Mouse (Mus musculus) heart, adult 2 months (tissue): ENCODE measurements around the gene Clns1a. TPM values are rescaled to one million over a fixed set of nuclear protein-coding genes. Genes with fewer than 3 reads are reported as not detected.

Experiments
- DNase-seq, 2 experiments: peaks; one replicate each; pipeline ENCODE4 v3.0.0; 2021
- H3K27ac ChIP-seq: fragments of 200-600 bp; 2 replicates; pipeline ENCODE4 v1.8.1; 2022
- H3K27me3 ChIP-seq: fragments of 200-500 bp; 2 replicates; pipeline ENCODE4 v1.6.1; 2012; ENCODE audit warnings: mild to moderate bottlenecking, low read length, inconsistent platforms, mixed read lengths; ENCODE audit not compliant: control insufficient read depth, insufficient read depth
- H3K36me3 ChIP-seq: fragments of 200-500 bp; 2 replicates; pipeline ENCODE4 v1.6.1; 2012; ENCODE audit warnings: low read length, inconsistent platforms; ENCODE audit not compliant: control insufficient read depth, insufficient read depth
- H3K4me1 ChIP-seq: fragments of 200-500 bp; 2 replicates; pipeline ENCODE4 v1.6.1; 2011; ENCODE audit warnings: low read length; ENCODE audit not compliant: control insufficient read depth, insufficient read depth
- H3K4me3 ChIP-seq: fragments of 200-600 bp; 2 replicates; pipeline ENCODE4 v1.8.1; 2022
- H3K79me2 ChIP-seq: fragments of 200-500 bp; replicated peaks from 2 replicates; pipeline ENCODE4 v1.6.1; 2012; ENCODE audit warnings: mild to moderate bottlenecking, inconsistent platforms, low read length, moderate library complexity, mixed read lengths; ENCODE audit not compliant: control insufficient read depth, insufficient read depth
- H3K9ac ChIP-seq: fragments of 200-500 bp; 2 replicates; pipeline ENCODE4 v1.6.1; 2012; ENCODE audit warnings: low read depth, mild to moderate bottlenecking, control low read depth, inconsistent platforms, low read length, mixed read lengths
- CTCF ChIP-seq: fragments of 200-600 bp; IDR thresholded peaks from 2 replicates; pipeline ENCODE4 v1.8.1; 2022; ENCODE audit warnings: antibody characterized with exemption, mild to moderate bottlenecking, moderate library complexity
- EP300 ChIP-seq: fragments of 200-500 bp; IDR thresholded peaks from 2 replicates; pipeline ENCODE4 v1.6.1; 2011; ENCODE audit warnings: low read depth, low read length, control low read depth; ENCODE audit not compliant: insufficient read depth
- POLR2A ChIP-seq: fragments of 200-500 bp; IDR thresholded peaks from 2 replicates; pipeline ENCODE4 v1.6.1; 2011; ENCODE audit warnings: mild to moderate bottlenecking, low read depth, low read length, control low read depth; ENCODE audit not compliant: insufficient read depth
- WGBS: fragments of 180-500 bp; shearing (Covaris S2); methylation state at CpG from one replicate; pipeline ENCODE4 v1.1.7; 2018; 5-methylcytosine and 5-hydroxymethylcytosine counted together
- intact Hi-C: fragments of 180-260 bp; cut with DNase I; formaldehyde crosslinking; loops from one replicate; pipeline ENCODE4 v1.15.1; 2025
- polyA plus RNA-seq: library from polyadenylated mRNA; depleted of rRNA; stranded (reverse); fragments of >200 nt; gene quantifications from 2 replicates; pipeline ENCODE4 v1.2.3, GENCODE M21; 2012; rRNA removed
- total RNA-seq, 2 experiments: library from RNA; stranded (reverse); gene quantifications; 2 replicates each; pipeline ENCODE4 v1.2.3; 2021

Gene Clns1a
- total and polyA plus RNA-seq, 3 experiments = 18.9 to 29.8 (median 25.9) TPM

- intact Hi-C loops = no loop called here
- no peak for DNase-seq
- H3K4me3 ChIP-seq = no peak overlapping the region
- TF ChIP-seq POLR2A (no peak), CTCF (no peak), EP300 (no peak)
- H3K79me2 ChIP-seq = no peaks in the 10 kb centered on the region
- H3K36me3 ChIP-seq = no peaks in the 10 kb centered on the region
- no peak overlapping the region for H3K27ac ChIP-seq
- WGBS = 80% methylated on average over 5 of the region's 5 CpGs
- no peak overlapping the region for H3K9ac ChIP-seq
- H3K27me3 ChIP-seq = no peaks in the 10 kb centered on the region
- H3K4me1 ChIP-seq = no peaks in the 10 kb centered on the region
Measured at GRCm38 (mm10) chr7:97765963-97766347, 69.5 kb downstream of the Clns1a start.

GRCm38 (mm10) chr7:97766406-97767166 is 70.2 kb downstream of the Clns1a start:
- 60% methylated on average over 9 of the region's 9 CpGs for WGBS
- DNase-seq = no peak
- Histone ChIP-seq H3K27ac (no peak overlapping the region), H3K4me1 (no peaks in the 10 kb centered on the region), H3K79me2 (no peaks in the 10 kb centered on the region), H3K27me3 (no peaks in the 10 kb centered on the region), H3K36me3 (no peaks in the 10 kb centered on the region), H3K4me3 (no peak overlapping the region), H3K9ac (no peak overlapping the region)
- TF ChIP-seq EP300 (no peak), POLR2A (no peak), CTCF (no peak)
- intact Hi-C loops = no loop called here

- no peaks in the 10 kb centered on the region for H3K4me1 ChIP-seq
- H3K4me3 ChIP-seq = no peak overlapping the region
- no peak overlapping the region for H3K27ac ChIP-seq
- intact Hi-C loops = no loop called here
- no peaks in the 10 kb centered on the region for H3K27me3 ChIP-seq
- no peak for TF ChIP-seq CTCF
- H3K9ac ChIP-seq = no peak overlapping the region
- H3K79me2 ChIP-seq = no peaks in the 10 kb centered on the region
- 61% methylated on average over 8 of the region's 8 CpGs for WGBS
- no peak for DNase-seq
- no peaks in the 10 kb centered on the region for H3K36me3 ChIP-seq
Measured at GRCm38 (mm10) chr7:97767841-97768240, 71.4 kb downstream of the Clns1a start.

DNA sequence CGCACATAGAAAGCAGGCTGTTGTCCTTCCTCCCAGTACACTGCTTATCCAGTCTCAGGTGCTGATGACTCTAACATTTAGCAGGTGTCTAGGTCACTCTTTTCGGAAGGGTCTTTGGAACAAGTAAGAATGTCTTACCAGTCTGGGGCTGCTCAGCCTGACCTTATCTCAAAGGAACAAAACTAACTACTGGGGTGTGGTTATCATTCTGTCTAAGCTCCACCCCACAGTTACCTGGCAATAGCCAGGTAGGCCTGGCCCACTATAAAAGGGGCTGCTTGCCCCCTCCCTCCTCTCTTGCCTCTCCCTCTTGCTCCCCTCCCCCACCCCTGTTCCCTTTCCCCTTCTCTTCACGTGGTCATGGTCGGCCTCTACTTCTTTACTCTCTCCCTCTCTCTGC is 72.6 kb downstream of the Clns1a start:
- Histone ChIP-seq H3K4me1 (no peaks in the 10 kb centered on the region), H3K36me3 (no peaks in the 10 kb centered on the region), H3K9ac (no peak overlapping the region), H3K27ac (no peak overlapping the region), H3K79me2 (no peaks in the 10 kb centered on the region), H3K27me3 (no peaks in the 10 kb centered on the region), H3K4me3 (no peak overlapping the region)
- no peak for TF ChIP-seq POLR2A
- TF ChIP-seq EP300 = no peak
- TF ChIP-seq CTCF = no peak
- WGBS = 78% methylated on average over 4 of the region's 4 CpGs
- no peak for DNase-seq
- intact Hi-C loops = no loop called here

Other genes starting within 250 kb of the Clns1a start
- gene Kctd14, start 245.3 kb upstream of the Clns1a start, total RNA-seq = under 1 TPM; 0.13 to 0.39 TPM
- 0.23 and 0.61 TPM in 2 replicates for gene Kctd14, start 245.3 kb upstream of the Clns1a start, polyA plus RNA-seq
- 10 to 100 TPM; 55.8 to 61.5 TPM for gene Ints4, start 215.7 kb upstream of the Clns1a start, total RNA-seq
- gene Ints4, start 215.7 kb upstream of the Clns1a start, polyA plus RNA-seq = 65.3 and 88.3 TPM in 2 replicates
- 10 to 100 TPM; 61.0 to 67.7 TPM for gene Aamdc, start 117.1 kb upstream of the Clns1a start, total RNA-seq
- 62.6 and 77.1 TPM in 2 replicates for gene Aamdc, start 117.1 kb upstream of the Clns1a start, polyA plus RNA-seq
- gene Rsf1, start 116.7 kb upstream of the Clns1a start, total RNA-seq = 10 to 100 TPM; 14.6 to 15.7 TPM
- 1.5 and 3.0 TPM in 2 replicates for gene Rsf1, start 116.7 kb upstream of the Clns1a start, polyA plus RNA-seq
- gene Aqp11, start 41.7 kb downstream of the Clns1a start, total RNA-seq = 1 to 10 TPM in 1 of 2 experiments, under 1 TPM in 1; 0.91 to 1.6 TPM
- 2.6 and 3.0 TPM in 2 replicates for gene Aqp11, start 41.7 kb downstream of the Clns1a start, polyA plus RNA-seq
- 1 to 10 TPM; 1.2 to 1.6 TPM for gene Pak1, start 91.9 kb downstream of the Clns1a start, total RNA-seq
- gene Pak1, start 91.9 kb downstream of the Clns1a start, polyA plus RNA-seq = 1.1 and 1.8 TPM in 2 replicates
- not detected for gene Gdpd4, start 223.3 kb downstream of the Clns1a start, total RNA-seq
- gene Gdpd4, start 223.3 kb downstream of the Clns1a start, polyA plus RNA-seq = not detected in 2 replicates